Mouse (Mus musculus) heart, adult 11 months (tissue): ENCODE data around the gene Mettl7b.

ENCODE experiments used
- DNase-seq: peaks from one replicate; pipeline ENCODE4 v3.0.0; 2022

Mettl7b gene

DNA sequence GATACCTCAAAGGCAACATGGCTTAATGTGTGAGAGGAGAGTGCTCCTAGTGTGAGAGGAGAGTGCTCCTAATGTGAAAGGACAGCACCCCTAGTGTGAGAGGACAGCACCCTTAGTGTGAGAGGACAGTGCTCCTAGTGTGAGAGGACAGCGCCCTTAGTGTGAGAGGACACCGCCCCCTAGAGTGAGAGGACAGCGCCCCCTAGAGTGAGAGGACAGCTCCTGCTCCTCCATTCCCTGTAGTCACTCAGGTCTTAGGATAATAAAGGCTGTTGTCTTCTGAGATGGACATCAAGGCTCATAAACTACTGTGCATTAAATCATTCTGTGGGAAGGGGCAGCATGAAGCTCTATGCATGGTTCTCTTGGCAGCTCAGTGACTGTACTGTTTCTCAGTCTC is 15.1 kb downstream of the Mettl7b start:
- DNase-seq: peak; percentile 88

DNA sequence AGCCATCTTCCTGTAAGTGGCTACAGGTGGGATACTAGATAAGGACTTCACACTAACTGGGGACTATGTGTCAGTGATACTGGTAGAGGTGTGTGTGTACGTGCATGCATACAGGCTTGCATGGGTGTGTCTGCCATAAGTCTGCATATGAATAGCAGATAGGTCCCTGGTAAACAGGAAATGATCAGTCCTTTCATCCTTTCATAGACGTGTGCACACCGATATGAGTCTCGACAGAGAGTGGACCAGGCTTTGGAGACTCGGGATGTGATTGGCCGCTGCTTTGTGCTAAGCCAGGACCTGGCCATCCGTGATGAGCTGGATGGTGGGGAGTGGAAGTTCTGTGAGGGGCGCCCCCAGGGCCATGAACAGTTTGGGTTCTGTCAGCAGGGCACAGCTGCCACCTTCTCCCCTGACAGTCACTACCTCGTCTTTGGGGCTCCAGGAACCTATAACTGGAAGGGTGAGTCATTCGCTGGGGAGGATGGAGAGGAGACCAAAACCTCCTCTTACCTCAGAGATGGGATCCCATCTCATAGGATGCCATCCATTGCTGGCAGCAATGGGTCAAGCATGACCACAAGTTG is 20.2 kb downstream of the Mettl7b start:
- peak; percentile 86 for DNase-seq

DNA sequence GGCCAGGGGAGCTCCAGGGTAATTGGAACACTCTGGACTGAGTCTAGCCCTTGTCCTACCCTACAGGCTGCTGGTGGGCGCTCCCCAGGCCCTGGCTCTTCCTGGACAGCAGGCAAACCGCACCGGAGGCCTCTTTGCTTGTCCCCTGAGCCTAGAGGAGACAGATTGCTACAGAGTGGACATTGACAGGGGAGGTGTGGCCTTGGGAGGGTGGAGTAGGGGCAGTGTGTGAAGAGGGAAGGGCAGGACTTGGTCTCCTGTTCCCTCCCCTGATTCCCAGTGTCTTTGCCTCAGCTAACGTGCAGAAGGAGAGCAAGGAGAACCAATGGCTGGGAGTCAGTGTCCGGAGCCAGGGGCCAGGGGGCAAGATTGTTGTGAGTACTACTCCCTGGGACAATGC is 21.8 kb downstream of the Mettl7b start:
- DNase-seq: peak; percentile 96

DNA sequence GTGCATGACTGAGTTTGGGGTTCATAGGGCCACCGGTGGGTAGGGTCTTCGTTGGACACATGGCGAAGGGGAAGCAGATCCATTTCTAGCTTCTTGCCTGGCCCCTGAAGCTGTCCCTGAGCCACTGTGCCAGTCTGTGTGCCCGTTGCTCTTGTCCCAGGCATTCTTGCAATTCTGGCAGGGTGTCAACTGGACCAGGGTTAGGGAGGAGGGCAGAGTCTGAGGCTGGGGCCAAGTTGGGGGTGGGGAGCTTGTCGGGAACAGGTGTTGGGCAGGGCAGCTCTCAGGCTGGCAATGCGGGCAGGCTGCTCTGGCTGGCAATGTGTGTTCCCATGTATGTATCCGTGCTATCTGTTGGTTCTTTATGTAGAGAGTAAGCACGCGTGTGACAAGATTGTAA is 22.3 kb downstream of the Mettl7b start:
- DNase-seq: peak; percentile 98

DNA sequence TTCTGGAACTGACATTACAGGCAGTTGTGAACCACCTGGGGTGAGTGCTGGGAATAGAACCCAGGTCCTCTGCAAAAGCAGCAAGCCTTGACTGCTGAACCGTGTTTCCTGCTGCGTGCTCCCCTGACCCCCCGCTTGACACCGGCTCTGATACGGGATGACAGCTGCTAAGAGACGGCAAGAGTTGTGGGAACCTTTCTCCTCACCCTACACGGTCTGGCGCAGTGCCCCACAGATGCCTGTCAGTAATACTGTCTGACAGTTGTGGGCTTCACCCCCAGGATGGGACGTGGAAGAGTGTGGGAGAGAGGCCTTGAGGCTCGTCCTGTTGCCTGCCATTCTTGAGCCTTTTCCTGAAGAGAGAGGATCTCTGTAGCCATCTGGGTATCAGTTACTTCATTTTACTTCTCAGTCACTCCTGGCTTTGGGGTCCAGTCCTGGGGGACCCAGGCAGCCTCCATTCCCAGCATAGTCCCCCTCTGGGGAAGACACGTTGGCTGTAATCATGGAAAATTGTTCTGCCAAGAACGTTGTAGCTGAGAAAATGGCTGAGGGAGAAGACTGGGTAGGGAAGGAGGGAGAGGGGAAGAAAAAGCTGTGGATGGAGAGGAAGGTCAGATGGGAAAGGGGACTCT is 22.9 kb downstream of the Mettl7b start:
- peak; percentile 97 for DNase-seq

DNA sequence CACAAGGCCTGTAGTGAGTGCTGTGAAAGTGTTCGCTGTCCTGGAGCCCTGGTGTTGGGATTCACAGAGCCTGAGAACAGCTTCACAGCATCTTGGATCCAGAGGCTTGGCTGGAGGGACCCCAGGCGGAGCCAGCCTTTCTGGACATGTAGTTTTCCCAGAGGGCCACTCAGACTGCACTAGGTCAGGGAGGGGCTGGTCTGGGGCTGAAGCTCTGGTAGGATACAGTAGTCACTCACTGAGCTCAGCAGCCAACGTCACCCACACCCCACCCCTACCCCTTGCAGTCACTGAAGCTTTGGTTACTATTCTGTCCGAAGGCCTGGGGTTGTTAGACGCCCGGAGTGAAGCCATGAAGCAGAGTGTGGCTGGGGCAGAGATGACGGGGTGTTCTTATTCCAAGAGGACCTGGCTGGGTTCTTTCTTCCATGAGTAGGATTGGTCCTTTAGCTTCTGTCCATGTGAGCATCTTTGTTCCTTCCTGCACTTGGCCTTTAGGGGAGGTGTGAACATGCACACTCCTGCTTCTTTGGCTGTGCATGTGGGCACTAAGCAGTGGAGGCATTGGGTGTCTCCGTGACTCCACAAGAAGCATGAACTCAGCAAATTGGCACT is 24.9 kb downstream of the Mettl7b start:
- peak; percentile 97 for DNase-seq

DNA sequence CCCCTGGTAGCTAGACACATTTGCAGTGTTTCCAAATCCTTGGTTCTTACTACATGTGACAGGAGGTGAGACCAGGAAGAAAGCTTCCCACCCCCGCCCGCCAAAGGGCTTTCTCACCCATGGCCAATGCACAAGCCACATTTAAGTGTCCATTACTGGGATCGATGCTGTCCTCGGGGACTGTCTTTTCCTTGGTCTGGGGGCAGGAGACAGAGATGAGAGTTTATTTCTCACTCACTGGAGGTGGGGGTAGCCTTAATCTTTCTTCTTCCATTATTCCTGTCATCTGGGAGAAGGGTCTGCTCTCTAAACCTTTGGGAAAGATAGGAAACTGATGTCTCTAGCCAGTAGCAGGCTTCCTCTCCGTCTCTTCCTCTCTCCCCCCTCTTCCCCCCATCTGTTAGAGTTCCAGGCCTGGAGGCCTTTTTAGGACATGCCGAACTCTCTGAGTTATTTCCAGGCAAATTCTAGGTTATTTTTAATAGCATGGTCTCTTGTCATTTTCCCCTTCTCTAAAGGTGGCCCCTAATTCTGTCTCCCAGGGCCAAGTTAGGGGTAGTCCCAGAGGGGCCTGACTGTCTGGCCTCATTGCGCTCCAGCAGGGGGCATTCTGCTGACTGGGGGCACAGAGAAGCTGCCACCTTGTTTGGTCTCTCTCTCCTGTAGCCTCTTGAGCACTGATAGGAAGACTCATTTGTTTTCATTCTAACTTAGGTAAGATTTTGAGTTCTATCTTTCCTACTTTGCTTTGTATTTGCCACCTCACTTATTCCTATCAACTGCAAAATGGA is 25.6 kb downstream of the Mettl7b start:
- DNase-seq: peak; percentile 86

DNA sequence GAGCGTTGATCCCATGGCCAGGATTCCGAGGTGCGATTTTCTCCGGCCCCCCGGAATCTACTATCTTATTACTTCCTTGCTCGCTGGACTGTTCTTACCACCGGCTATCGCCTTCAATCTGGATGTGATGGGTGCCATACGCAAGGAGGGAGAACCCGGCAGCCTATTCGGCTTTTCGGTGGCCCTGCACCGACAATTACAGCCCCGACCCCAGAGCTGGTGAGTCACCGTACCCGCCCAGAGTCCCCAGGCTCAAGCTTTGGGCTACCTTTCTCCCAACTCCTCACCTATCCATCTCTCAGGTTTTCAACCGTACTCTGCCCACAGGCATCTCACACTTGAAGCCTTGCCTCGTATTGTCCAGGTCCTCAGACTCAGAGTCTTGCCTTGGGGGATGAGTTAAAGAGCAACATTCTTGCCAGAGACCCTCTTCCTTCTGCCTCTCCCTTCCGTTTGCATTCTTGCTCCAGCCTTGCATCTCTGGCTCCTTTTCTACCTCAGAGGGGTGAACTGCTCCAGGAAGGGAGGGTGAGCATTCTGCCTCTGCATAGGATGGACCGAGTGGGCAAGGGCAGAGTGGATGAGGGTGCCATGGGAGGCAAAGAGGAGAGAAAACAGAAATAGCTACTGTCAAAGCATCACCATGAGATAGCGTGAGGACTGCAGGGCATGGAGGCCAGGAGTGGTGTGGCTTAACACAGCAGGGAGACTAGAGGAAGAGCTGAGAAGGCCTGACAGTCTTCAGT is 26.6 kb downstream of the Mettl7b start:
- peak; percentile 89 for DNase-seq

DNA sequence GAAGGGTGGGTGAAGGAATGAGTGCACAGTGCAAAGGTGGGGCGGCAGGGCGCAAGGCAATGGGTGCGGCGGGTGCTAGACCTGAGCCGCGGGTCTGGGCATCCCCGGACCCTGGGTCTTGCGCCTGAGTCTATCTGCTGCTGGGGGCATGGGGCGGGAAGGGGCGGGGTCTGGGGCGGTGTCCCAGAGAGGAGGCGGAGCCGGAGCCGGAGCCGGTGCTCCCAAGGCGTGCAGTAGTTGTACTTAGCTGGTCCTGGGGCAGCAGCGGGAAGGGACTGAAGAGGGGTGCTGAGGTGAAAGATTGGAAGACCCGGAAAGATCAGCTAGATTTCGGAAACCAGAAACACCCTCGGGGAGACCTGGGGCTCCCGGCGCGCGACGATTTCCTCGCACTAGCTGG is 27.2 kb downstream of the Mettl7b start, which contains the start of gene Itga7:
Gene Itga7, plus strand, starts transcription at position 245 of the 400 bp plus-strand sequence.
- peak; percentile 95 for DNase-seq

DNA sequence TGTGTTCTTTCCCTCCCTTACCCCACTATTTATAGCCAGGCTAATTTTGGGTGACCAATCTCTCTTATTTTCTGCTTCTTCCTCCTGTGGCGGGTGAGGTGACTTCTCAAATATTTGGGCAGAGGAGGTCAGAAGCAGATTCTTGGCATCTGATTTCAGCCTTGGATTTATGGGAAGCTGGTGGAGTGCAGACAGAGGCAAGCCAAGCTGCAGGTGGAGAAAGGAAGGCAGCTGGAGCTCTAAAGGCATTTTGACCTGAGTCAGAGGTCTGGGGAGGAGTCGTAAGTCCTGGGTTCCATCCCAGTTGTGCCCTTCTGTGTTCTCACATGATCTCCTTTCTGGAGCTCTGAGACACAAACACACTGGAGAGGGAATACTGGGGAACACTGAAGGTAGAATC is 29.3 kb downstream of the Mettl7b start:
- peak; percentile 93 for DNase-seq

DNA sequence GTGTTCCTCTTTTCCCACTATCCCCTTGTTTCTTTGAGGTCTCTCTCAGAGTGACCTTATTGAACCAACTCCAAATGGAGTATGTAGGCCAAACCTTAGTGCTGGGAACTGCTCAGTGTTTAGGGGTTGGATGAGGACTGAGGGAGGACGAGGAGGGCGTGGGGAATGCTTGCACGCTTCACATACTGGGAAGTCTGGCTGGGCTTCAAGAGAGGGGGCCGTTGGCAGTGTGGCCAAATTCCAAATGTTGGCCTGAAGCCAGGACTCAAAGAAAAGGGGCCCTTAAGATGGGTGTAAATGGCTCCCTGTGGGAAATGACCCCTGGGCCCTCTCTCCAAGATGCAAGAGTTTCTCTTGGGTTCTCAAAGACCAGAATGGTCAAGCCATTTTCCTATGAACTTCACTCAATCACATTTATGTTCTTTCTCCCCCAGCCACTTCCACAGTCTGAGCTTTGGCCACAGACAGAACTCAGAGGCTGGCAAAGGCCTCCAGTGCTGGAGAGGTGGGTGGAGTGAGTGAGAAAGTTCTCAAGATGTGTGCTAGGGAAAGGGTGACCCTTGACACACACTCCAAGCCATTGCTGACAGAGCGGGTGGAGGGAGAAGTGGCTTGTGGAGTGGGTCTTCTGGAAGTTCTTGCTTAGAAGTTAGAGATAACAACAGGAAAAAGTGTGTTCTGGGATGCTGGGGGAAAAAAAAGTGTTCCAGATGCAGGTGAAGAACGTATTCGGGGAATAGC is 31.0 kb downstream of the Mettl7b start:
- peak; percentile 87 for DNase-seq

DNA sequence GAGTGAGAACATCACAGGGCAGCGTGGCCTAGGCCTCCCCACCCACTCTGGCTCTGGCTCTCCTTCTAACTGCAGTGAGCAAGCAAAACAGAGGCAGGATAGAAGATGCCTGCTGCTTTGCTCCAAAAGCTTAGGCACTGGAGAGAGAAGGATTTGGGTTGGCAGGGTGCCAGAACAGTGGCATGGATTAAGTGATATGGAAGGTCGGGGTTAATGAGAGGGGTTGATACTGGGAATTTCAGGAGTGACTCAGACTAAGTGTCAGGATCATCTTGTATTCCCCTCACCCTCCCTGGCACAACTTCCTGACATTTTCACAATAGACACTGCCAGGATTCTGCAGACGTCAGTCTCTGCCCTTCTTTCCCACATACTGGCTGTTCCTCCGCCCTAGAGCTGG is 32.4 kb downstream of the Mettl7b start:
- DNase-seq: peak; percentile 84

DNA sequence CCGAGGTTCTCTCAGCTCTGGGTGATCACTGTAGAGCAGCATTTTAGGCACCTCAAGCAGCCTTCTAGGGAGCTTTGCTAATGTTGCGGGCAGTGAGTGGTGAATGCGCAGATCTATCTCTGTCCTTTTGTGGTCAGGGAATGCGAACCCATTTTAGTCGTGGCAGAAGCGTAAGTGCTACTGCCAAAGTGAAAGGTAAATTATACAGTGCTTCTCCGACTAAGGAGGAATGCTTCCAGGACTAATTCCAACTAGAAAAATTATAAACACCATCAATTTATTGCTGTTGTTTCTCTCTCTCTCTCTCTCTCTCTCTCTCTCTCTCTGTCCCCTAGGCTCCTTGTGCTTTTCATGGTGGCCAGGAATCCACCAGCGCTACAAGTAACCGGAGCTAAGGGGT is 36.9 kb downstream of the Mettl7b start, which contains the start of gene Bloc1s1:
Gene Bloc1s1, minus strand, starts transcription at position 101 of the 400 bp plus-strand sequence.
- DNase-seq: no peak

DNA sequence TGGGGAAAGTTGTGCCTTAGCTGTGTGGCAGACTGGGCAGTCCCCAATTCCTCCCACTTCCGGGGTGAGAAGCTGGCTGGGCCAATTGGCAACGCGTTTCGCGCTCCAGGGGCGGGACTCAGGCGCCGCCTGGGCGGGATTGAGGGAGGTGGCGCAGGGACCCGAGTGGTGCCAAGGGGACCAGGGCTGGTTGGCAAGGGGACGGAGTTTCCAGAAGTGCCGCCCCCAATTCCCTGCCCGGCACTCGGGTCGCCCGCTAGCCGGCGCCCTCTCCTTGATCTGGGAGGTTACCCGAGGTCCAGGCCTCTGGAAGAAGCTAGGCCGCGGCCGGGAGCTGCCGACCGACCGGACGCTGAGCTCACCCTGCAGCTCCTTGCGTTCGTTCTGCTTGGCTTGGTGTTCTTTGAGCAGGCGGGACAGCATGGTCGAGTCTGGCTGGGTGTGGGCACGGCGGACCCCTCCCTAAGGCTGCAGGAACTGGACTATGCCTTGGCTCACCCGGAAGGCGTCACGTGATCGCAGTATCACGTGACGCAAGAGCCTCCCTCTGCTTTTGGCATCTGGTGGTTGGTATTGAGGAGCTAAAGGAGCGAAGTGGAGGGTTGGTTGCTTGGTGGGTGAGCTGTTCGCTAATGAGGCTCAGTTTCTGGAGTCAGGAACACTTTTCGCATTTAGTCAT is 37.6 kb downstream of the Mettl7b start:
- peak; percentile 100 for DNase-seq

DNA sequence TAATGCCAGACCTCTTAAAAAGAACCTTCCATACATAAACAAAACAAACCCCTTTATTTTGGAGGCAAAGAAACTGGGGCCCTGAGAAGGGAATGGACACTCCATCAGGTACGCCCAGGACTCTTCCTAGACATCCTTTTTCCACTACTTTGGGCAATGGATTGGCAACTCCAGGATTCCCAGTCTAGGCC is 38.1 kb downstream of the Mettl7b start, which contains the start of gene Rdh5:
Gene Rdh5, minus strand, starts transcription at position 67 of the 191 bp plus-strand sequence.
- DNase-seq: no peak

DNA sequence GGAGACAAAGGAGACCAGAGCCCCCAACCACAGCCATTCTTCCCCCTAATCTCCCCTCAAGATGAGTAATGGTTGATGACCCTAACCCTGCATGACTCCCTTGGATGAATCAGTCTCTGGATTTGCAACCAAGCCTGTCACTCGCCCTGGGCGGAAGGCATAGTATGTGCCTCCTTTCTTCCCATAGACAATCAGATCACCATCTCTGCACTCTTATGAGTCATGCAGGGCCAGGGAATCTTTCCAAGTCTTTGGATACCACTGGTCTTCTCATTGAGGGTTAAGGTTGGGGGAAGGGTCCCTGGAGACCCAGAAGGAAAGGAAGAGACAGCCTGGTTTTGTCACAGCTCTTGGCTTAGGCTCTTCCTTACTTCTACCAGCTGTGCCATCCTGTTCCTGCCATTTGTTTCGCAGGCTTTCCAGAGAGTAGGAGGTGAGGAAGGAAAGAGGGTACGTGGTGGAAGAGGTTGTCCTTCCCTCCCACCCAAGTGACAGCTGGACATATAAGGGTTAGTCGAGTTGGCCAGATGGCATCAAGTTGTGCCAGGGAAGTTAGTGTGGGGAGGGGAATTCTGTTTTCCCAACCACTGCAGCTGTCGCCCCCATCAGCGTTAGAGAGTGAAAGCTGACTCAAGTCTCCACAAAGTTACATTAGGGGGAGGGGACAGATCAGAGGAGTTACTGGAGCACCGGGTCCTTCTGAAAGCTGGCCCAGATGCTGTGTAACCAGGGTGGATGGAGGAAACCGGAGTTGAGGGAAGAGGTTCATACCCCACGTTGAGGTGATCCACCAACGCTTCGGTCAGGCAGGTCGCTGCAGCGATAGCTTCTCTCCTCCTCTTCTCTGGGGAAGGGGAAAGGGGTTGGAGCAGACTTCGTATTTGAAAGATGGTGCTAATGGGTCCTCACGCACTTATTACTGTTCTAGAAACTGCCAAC is 38.6 kb downstream of the Mettl7b start:
- peak; percentile 94 for DNase-seq

DNA sequence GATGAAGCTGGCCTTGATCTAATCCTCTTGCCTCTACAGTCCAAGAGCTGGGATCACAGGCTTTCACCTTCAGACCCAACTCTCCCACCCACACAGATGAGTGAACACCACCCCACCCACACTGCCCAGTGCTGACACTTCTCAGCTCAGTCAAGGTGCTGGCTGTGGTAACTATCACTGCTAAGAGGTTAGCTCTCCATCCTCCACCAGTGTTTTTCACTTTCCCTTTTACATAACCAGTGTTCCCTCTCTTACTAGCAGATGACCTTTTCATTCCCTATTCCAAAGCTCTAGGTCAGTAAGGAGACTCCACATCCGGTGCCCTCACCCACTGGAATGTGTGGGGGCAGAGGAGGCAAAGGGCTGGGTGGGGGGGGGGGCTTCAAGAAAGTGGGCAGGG is 39.5 kb downstream of the Mettl7b start:
- no peak for DNase-seq

DNA sequence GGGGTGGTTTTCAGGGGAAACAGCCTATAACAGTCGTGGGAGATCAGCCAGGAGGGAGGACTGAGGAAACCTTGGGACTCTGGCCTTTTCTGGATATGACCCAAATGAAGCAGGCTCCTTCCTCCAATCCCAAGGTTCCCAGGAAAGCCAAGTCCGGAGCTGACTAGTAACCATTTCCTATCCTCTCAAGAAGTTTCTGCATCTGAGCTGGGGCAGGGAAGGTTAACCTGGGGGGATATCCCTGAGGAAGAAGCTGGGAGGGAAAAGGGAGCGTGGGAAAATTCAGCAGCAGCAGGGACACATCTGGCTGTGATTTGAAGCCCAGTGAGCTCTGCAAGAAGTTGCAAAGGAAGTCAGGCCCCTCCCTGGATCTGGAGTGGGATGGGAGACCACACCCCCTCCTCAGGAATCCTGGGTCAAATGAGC is 40.0 kb downstream of the Mettl7b start:
- DNase-seq: peak; percentile 98

DNA sequence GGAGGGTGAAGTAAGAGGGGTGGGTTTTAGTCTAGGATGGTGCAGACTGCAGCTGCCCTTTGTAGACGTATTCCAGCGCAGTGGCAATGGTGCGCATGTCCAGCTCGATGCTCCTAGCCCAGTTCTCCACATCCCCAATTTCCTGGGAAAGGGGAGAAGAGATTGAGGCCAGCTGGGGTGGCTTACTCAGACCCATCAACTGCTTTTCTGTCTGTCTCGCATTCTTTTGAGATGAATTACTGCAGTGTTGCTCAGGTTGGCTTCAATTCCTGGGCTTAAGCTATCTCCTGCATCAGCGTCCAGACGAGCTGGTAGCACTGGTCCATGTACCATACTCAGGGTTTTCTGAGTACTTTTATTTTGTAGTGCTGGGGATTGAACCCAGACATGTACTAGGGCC is 40.8 kb downstream of the Mettl7b start:
- DNase-seq: peak; percentile 90

DNA sequence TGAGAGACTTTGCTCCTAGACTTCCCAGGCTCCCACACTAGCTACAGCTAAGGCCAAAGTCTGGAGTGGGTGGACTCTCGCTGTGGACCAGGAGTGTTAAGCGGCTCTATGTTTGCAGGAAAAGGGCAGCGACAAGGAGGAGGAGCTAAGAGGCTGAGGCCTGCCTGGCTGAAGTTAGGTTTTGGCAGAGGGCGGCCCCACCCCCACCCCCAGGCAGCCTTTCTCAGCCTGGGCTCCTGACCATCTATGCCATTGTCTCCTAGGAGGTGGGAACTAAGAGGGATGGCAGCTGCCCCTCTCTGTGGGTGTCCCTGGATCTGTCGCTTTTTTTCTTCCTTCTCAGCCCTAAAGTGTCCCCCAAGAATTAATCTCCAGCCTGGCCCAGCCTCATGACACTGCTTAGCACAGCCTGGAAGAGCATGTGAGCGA is 41.6 kb downstream of the Mettl7b start:
- peak; percentile 96 for DNase-seq
